Mouse (Mus musculus): ENCODE measurements around the gene Ostc. TPM values are rescaled to one million over a fixed set of nuclear protein-coding genes. Genes with fewer than 3 reads are reported as not detected.

The Ostc gene
- polyA plus RNA-seq, 1 experiment = 43.2 TPM

DNA sequence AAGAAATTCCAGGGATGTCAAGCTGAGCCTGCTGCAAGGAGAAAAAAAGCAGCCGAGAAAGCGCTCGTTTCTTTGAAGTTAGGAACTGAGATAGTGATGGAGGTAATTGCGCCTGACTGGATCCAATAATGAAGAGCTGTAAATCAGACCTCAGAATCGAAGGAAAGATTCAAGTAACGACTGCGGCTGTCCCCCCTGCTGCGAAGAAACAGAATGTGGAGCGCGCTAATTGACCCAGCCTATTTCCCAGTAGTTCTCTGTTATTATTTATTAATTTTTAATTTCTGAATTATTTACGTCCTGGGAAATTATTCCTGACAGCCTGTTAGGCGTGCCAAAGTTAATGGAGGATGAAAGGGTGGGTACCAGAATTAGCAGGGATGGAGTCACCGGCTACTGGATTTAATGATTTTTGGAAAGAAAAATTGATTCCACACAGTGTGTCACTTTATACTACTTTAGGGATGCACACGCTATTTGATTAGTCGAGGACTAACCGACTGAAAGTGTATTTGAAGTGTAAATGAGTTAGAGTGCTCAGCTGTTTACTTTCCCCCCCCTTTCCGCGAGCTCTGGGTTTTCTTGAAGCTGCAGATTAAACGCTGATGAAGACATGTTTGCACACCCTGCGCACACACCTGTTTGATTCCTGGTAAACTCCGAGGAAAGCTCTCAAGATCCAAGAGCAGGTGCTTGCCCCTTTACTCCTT, 28.6 kb upstream of the Ostc start:
- WGBS = 22% methylated on average over 21 of the region's 21 CpGs
- no peaks in the 10 kb centered on the region for H3K27me3 ChIP-seq (ENCODE audit: control insufficient read depth, insufficient read depth, low read length)
- TF ChIP-seq CTCF (IDR thresholded peaks at IDR 0.05; ENCODE audit: extremely low read depth, insufficient read length, insufficient replicate concordance, low read depth, low read length) = no peak
- no peak for TF ChIP-seq POLR2A (IDR thresholded peaks at IDR 0.05; ENCODE audit: low read depth, low read length)
- no peaks in the 10 kb centered on the region for H3K36me3 ChIP-seq (ENCODE audit: control insufficient read depth, insufficient read depth, low read length)
- no peak overlapping the region for H3K4me3 ChIP-seq (ENCODE audit: low read depth, low read length)
- H3K27ac ChIP-seq (ENCODE audit: insufficient read depth, low read depth, low read length) = no peak overlapping the region
- no peaks in the 10 kb centered on the region for H3K4me1 ChIP-seq (ENCODE audit: control insufficient read depth, insufficient read depth, insufficient read length, low read length)

DNA sequence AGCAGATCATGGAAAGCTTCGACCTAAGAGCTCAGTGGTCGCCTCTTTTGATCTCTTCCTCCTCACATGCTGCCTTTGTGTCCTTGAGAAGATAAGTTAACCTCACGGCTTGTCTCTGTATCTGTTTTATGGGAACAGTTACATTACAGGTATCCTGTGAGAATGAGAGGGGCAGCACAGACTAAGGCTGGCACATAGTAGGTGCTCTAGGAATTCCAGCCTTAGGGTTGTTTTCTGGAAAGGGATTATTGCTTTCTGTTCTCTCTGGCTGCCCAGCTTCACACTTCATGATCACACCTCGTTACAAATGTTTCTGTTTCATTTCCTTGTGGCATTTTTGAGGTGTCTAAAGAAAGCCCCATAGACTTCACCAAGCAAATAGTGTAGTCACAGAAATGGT, 27.5 kb upstream of the Ostc start:
- 33% methylated on average over 4 of the region's 4 CpGs for WGBS
- H3K27me3 ChIP-seq (ENCODE audit: control insufficient read depth, insufficient read depth, low read length) = no peaks in the 10 kb centered on the region
- H3K27ac ChIP-seq (ENCODE audit: insufficient read depth, low read depth, low read length) = no peak overlapping the region
- TF ChIP-seq POLR2A (IDR thresholded peaks at IDR 0.05; ENCODE audit: low read depth, low read length) (no peak), CTCF (IDR thresholded peaks at IDR 0.05; ENCODE audit: extremely low read depth, insufficient read length, insufficient replicate concordance, low read depth, low read length) (no peak)
- H3K4me1 ChIP-seq (ENCODE audit: control insufficient read depth, insufficient read depth, insufficient read length, low read length) = no peaks in the 10 kb centered on the region
- H3K4me3 ChIP-seq (ENCODE audit: low read depth, low read length) = no peak overlapping the region
- H3K36me3 ChIP-seq (ENCODE audit: control insufficient read depth, insufficient read depth, low read length) = no peaks in the 10 kb centered on the region

DNA sequence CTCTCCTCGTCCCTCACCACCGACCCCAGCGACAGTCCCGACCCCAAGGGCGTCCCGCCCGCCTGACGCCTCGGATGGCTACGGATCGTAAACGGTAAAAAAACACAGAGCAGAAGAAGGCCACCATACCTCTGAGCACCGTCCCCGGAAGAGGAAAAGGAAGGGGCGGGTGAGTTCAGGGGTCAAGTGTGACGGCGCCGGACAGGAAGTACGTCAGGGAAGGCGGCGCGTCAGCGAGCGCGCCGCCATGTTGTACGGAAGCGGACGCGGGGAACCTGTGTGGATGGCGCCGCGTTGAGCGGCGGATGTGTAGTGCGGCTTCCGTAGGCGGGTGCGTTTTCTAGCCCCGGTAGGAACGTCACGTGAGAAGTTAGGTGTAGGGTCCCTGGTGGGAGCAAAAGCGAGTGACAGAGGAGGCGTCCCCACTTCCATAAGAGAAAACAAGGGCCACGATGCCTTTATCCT, 21.0 kb upstream of the Ostc start, which contains the start of gene Rpl34:
TSS of gene Rpl34 (minus strand) at position 210 of the 465 bp plus-strand sequence.
- H3K27ac ChIP-seq (ENCODE audit: insufficient read depth, low read depth, low read length) = peak within 1 kb of the TSS; percentile 36
- H3K4me1 ChIP-seq (ENCODE audit: control insufficient read depth, insufficient read depth, insufficient read length, low read length) = peaks cover 5% of the 10 kb centered on the region; the same call in 1 of the 2 replicates
- TF ChIP-seq POLR2A (IDR thresholded peaks at IDR 0.05; ENCODE audit: low read depth, low read length) (peak; percentile 87), CTCF (IDR thresholded peaks at IDR 0.05; ENCODE audit: extremely low read depth, insufficient read length, insufficient replicate concordance, low read depth, low read length) (no peak)
- peaks cover 37% of the 10 kb centered on the region for H3K36me3 ChIP-seq (ENCODE audit: control insufficient read depth, insufficient read depth, low read length)
- under 1% methylated on average over 45 of the region's 45 CpGs for WGBS
- peak within 1 kb of the TSS; percentile 93 for H3K4me3 ChIP-seq (ENCODE audit: low read depth, low read length)
- no peaks in the 10 kb centered on the region for H3K27me3 ChIP-seq (ENCODE audit: control insufficient read depth, insufficient read depth, low read length)

DNA sequence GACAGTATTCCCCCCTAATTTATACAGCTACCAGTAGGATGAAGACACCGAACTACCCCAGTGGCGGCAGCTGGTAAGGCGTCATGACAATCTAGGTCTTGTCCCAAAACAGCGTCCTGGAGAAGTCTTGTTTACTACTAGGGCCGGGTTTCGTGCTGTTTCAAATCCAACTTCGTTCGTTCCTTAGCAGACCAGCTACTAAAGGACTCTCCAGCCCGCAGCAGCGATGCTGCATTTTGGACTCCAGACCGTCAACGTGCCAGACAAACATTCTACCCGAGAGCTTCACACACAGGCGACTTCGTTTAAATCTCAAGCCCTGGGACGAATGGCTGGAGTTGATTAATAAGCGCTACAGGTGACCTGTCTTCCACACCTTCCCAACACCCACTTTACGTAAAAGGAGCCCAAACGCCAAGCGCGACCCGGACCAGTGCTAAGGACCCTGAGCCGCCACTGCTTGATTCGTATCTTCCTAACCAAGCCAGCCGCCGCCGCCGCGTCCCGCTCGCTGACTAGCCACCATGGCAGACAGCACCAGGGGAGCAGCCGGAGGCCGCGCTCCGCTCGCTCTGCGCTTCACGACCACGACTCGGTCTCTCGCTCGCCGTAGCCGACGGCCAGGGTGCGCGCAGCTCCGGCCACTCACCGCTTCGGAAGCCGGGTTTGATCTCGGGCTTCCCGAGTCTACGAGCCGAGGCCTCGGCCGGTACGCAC, 20.4 kb upstream of the Ostc start:
- Histone ChIP-seq H3K27ac (ENCODE audit: insufficient read depth, low read depth, low read length) (peak overlapping the region; percentile 22), H3K4me1 (ENCODE audit: control insufficient read depth, insufficient read depth, insufficient read length, low read length) (peaks cover 5% of the 10 kb centered on the region; the same call in 1 of the 2 replicates), H3K4me3 (ENCODE audit: low read depth, low read length) (peak overlapping the region; percentile 93), H3K27me3 (ENCODE audit: control insufficient read depth, insufficient read depth, low read length) (no peaks in the 10 kb centered on the region), H3K36me3 (ENCODE audit: control insufficient read depth, insufficient read depth, low read length) (peaks cover 39% of the 10 kb centered on the region)
- TF ChIP-seq CTCF (IDR thresholded peaks at IDR 0.05; ENCODE audit: extremely low read depth, insufficient read length, insufficient replicate concordance, low read depth, low read length) = no peak
- no peak for TF ChIP-seq POLR2A (IDR thresholded peaks at IDR 0.05; ENCODE audit: low read depth, low read length)
- WGBS = under 1% methylated on average over 58 of the region's 58 CpGs

DNA sequence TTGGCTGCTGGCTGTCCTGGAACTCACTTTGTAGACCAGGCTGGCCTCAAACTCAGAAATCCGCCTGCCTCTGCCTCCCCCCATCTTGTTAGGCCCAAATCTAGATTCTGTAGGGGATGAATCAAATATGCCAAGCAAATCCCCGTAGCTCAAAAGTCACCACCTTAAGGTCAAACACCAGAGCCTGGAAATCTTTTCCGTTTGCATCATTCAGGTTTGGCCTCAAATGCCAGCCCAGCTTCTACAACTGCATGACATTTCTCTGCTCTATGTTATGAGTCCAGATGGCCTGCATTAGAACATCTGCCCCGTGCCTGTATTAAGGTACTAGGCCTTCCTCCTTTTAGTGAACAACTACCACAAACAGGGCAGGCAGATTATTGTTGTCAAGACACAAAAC, 18.4 kb upstream of the Ostc start:
- 76% methylated on average over 4 of the region's 4 CpGs for WGBS
- H3K36me3 ChIP-seq (ENCODE audit: control insufficient read depth, insufficient read depth, low read length) = peaks cover 39% of the 10 kb centered on the region
- no peak for TF ChIP-seq POLR2A (IDR thresholded peaks at IDR 0.05; ENCODE audit: low read depth, low read length)
- no peak for TF ChIP-seq CTCF (IDR thresholded peaks at IDR 0.05; ENCODE audit: extremely low read depth, insufficient read length, insufficient replicate concordance, low read depth, low read length)
- H3K27ac ChIP-seq (ENCODE audit: insufficient read depth, low read depth, low read length) = no peak overlapping the region
- no peaks in the 10 kb centered on the region for H3K27me3 ChIP-seq (ENCODE audit: control insufficient read depth, insufficient read depth, low read length)
- H3K4me3 ChIP-seq (ENCODE audit: low read depth, low read length) = no peak overlapping the region
- H3K4me1 ChIP-seq (ENCODE audit: control insufficient read depth, insufficient read depth, insufficient read length, low read length) = peaks cover 5% of the 10 kb centered on the region; the same call in 1 of the 2 replicates

DNA sequence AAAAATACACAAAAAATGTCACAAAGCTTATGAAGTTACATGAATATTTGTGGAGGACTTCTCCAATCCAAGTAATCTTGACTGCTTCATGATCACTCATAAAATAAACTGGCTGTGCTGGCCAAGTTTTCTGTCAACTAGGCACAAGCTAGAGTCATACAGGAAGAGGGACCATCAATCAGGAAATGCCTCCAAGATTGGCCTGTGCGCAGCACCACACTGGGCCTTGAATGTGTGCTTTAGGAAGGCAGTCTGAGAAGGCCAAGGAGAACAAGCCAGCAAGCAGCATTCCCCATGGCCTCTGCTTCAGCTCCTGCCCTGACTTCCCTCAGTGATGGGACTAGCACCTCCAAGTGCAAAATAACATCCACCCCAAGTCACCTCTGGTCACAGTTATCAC, 17.8 kb upstream of the Ostc start:
- H3K36me3 ChIP-seq (ENCODE audit: control insufficient read depth, insufficient read depth, low read length) = peaks cover 39% of the 10 kb centered on the region
- no peak for TF ChIP-seq CTCF (IDR thresholded peaks at IDR 0.05; ENCODE audit: extremely low read depth, insufficient read length, insufficient replicate concordance, low read depth, low read length)
- no peak for TF ChIP-seq POLR2A (IDR thresholded peaks at IDR 0.05; ENCODE audit: low read depth, low read length)
- no peaks in the 10 kb centered on the region for H3K27me3 ChIP-seq (ENCODE audit: control insufficient read depth, insufficient read depth, low read length)
- H3K27ac ChIP-seq (ENCODE audit: insufficient read depth, low read depth, low read length) = no peak overlapping the region
- peaks cover 5% of the 10 kb centered on the region; the same call in 1 of the 2 replicates for H3K4me1 ChIP-seq (ENCODE audit: control insufficient read depth, insufficient read depth, insufficient read length, low read length)
- H3K4me3 ChIP-seq (ENCODE audit: low read depth, low read length) = no peak overlapping the region
- 83% methylated on average over 1 of the region's 1 CpGs for WGBS

DNA sequence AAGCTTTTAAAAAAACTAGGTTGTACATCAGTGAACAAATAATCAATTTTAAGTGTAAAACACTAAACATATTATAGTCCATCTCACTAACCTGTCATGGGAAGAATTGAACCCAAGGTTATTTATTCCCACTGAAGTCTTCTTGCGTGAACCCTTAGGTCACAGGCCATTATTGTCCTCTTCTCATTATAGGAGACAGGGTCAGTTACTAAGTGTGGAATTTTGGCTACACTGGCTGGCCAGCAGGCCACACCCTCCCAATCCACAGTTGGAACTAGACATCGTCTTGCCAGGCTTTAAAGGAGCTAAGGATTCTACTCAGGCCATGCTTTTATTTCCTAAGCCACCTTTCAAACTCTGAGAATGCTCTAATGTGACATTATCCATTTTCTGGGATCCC, 16.5 kb upstream of the Ostc start:
- TF ChIP-seq POLR2A (IDR thresholded peaks at IDR 0.05; ENCODE audit: low read depth, low read length) (no peak), CTCF (IDR thresholded peaks at IDR 0.05; ENCODE audit: extremely low read depth, insufficient read length, insufficient replicate concordance, low read depth, low read length) (no peak)
- peaks cover 39% of the 10 kb centered on the region for H3K36me3 ChIP-seq (ENCODE audit: control insufficient read depth, insufficient read depth, low read length)
- no peaks in the 10 kb centered on the region for H3K27me3 ChIP-seq (ENCODE audit: control insufficient read depth, insufficient read depth, low read length)
- no peak overlapping the region for H3K4me3 ChIP-seq (ENCODE audit: low read depth, low read length)
- peaks cover 5% of the 10 kb centered on the region; the same call in 1 of the 2 replicates for H3K4me1 ChIP-seq (ENCODE audit: control insufficient read depth, insufficient read depth, insufficient read length, low read length)
- no peak overlapping the region for H3K27ac ChIP-seq (ENCODE audit: insufficient read depth, low read depth, low read length)
- WGBS = 79% methylated on average over 2 of the region's 2 CpGs

All from small intestine, adult 2 months (tissue).